Comparison of ENCODE assay signal across 11 mouse cellular contexts in the genomic region with DNA sequence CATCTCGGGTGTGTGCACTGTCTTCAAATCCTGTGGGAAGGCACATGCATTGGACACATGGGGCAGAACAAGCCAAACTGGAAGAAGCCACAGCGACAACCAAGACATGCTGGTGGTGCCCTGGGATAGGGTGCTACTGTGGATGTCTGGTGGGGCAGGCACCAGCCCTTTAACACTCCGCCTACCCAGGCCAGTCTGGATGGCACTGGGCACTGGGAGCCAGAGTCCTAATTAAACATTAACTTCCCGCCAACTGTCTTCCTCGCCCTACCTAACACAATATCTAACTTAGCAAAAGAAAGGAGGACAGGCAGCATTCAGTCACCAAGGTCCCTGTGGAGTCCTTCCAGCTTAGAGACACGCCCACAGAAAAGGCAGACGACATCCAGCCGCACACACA. TPM values are rescaled to one million over a fixed set of nuclear protein-coding genes. Genes with fewer than 3 reads are reported as not detected.
DNase-seq lines count a peak whose midpoint lies in the region; ATAC-seq and TF ChIP-seq lines count a peak whose summit lies in the region.
"Had no signal": no experiment of that assay in that cellular context is flagged by ENCODE, and none has a peak within 500 bp of the region (broad histone marks: within the 10 kb centered on the region; RNA-seq: fewer than 3 reads in every experiment).

No protein-coding gene starts in this region.

- in situ Hi-C loops in Patski (cut with MboI; ENCODE audit: low pct_unique_long_range_greater_than_20kb), result loop anchor here (5.0 kb wide), 2 partner anchors 42 to 247 kb away; no protein-coding TSS in a partner anchor

- H3K36me3 ChIP-seq in kidney, adult 2 months (ENCODE audit: control insufficient read depth, insufficient read depth, low read length), result 0 out of 2 replicates have a peak, but pooled peaks cover 1% of the 10 kb centered on the region
- H3K36me3 ChIP-seq: embryonic facial prominence, embryonic 15.5 days; neural tube, embryonic 15.5 days had no signal

- 31% methylated on average over 8 of the region's 8 CpGs for WGBS in kidney, adult 2 months

- no peak for TF ChIP-seq POLR2A in kidney, adult 2 months (IDR thresholded peaks at IDR 0.05; ENCODE audit: low read depth, low read length)

- H3K4me1 ChIP-seq in kidney, adult 2 months (ENCODE audit: control insufficient read depth, insufficient read depth, low read length), result peaks cover 49% of the 10 kb centered on the region
- H3K4me1 ChIP-seq: embryonic facial prominence, embryonic 15.5 days; neural tube, embryonic 15.5 days had no signal

- POLR2A ChIA-PET in Patski (lab: Charles Lee), result interaction anchor here (0.6 kb wide), 1 partner anchor 159 kb away, joined by 4 read pairs; no protein-coding TSS in a partner anchor

- intact Hi-C loops in gastrocnemius, adult 2 months (cut with DNase I), result loop anchor here (2.0 kb wide), 1 partner anchor 15 kb away; no protein-coding TSS in a partner anchor

- H3K27me3 ChIP-seq in Patski, result no peaks in the 10 kb centered on the region
- no peaks in the 10 kb centered on the region for H3K27me3 ChIP-seq in kidney, adult 2 months (replicated peaks; ENCODE audit: control insufficient read depth, insufficient read depth, low read length)
- H3K27me3 ChIP-seq: embryonic facial prominence, embryonic 15.5 days; neural tube, embryonic 15.5 days had no signal

- H3K4me3 ChIP-seq in gastrocnemius, adult 2 months, result peak overlapping the region; percentile 47; the same call in 1 of the 2 replicates
- no peak overlapping the region for H3K4me3 ChIP-seq in kidney, adult 2 months (ENCODE audit: insufficient read depth, low read depth, low read length)
- H3K4me3 ChIP-seq: embryonic facial prominence, embryonic 15.5 days; neural tube, embryonic 15.5 days had no signal

- CTCF ChIA-PET in Patski (lab: Charles Lee), result interaction anchor here (1.4 kb wide), 1 partner anchor 41 kb away, joined by 3 read pairs; no protein-coding TSS in a partner anchor

- TF ChIP-seq CTCF in gastrocnemius, adult 2 months (IDR thresholded peaks at IDR 0.05), result no peak
- no peak for TF ChIP-seq CTCF in Patski (IDR thresholded peaks at IDR 0.05)
- 0 out of 2 replicates have a peak, but pooled peaks have one; percentile 18 for TF ChIP-seq CTCF in kidney, adult 2 months (conservative IDR thresholded peaks at IDR 0.05; ENCODE audit: insufficient read depth, insufficient read length, low read depth, low read length)

- H3K27ac ChIP-seq in gastrocnemius, adult 2 months, result peak overlapping the region; percentile 99
- peak overlapping the region; percentile 73 for H3K27ac ChIP-seq in kidney, adult 2 months (ENCODE audit: insufficient read depth, low read depth, low read length)
- H3K27ac ChIP-seq: embryonic facial prominence, embryonic 15.5 days; neural tube, embryonic 15.5 days had no signal

- ATAC-seq in Patski, result peak; percentile 42

- peak; percentile 24 for DNase-seq in gastrocnemius, adult 2 months
- DNase-seq in gastrocnemius, postnatal 10 days, result no peak
- DNase-seq in Patski (ENCODE audit: low read depth, low spot score), result no peak
- DNase-seq in kidney, adult 2 months, result peak; percentile 91
- DNase-seq in kidney, postnatal 4 days, result peak; percentile 45 to 69
- no peak for DNase-seq in ovary, postnatal 36 days (ENCODE audit: low spot score)
- DNase-seq in layer of hippocampus, postnatal 10 days (ENCODE audit: low spot score in 2 of 2), result no peak
- DNase-seq in cerebellum, postnatal 25 days, result no peak
- DNase-seq: cerebellum, postnatal 36 days had no signal

RNA-seq across cellular contexts. Expression of gene Coq8a, which starts 23.8 kb away (rescaled TPM):
- 1,000 to 10,000 TPM in 1 of 2 experiments, 100 to 1,000 TPM in 1; 633 to 1,638 TPM for total RNA-seq in gastrocnemius, adult 2 months (2021)
- total RNA-seq in gastrocnemius, postnatal 10 days (2021), result 100 to 1,000 TPM; 324 to 400 TPM
- 2.6 TPM for polyA plus RNA-seq in Patski (2021)
- 157 and 179 TPM in 2 replicates for polyA plus RNA-seq in kidney, adult 2 months (2012; rRNA removed)
- 10 to 100 TPM; 20.2 to 20.5 TPM for total RNA-seq in layer of hippocampus, postnatal 10 days (2021)

Comparison
In these comparisons a context has a peak if more than half of its experiments do, and no peak if none do; other contexts are left out.
1. DNase-seq: peak in gastrocnemius, adult 2 months (single experiment), kidney, adult 2 months (single experiment) and kidney, postnatal 4 days (2 of 2); none in gastrocnemius, postnatal 10 days (single experiment), Patski (single experiment), ovary, postnatal 36 days (single experiment), layer of hippocampus, postnatal 10 days (0 of 2) and cerebellum, postnatal 25 days (0 of 2).
2. RNA of gene Coq8a, which starts 23.8 kb away (total RNA-seq): 633 to 1,638 TPM in gastrocnemius, adult 2 months and 324 to 400 TPM in gastrocnemius, postnatal 10 days; 20.2 to 20.5 TPM in layer of hippocampus, postnatal 10 days; every median in the first group is over 10 times any median in the second.